ENCODE assay signal across 8 mouse cellular contexts in the genomic region with DNA sequence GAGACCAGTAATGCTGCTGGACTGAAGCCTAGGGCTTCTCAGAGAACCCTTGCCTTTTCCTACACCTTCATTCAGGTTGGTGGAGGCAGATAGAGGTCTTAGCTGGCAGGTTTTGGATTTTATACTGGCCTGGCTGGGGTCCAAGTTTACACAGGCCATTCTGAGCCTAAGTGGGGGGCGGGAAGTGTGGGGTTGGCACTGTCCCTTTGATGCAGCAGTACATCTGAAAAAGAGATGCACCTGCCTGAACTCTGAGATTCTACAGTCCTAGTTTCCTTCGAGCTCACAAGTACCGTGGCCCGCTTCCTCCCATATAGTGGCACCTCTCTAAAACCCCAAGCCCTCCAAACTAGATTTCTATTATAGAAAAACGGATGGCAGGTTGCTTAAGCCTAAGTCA. TPM values are rescaled to one million over a fixed set of nuclear protein-coding genes. Genes with fewer than 3 reads are reported as not detected.
A peak's percentile ranks its signal among the peaks of the same experiment; 100 is the strongest.
DNase-seq lines count a peak whose midpoint lies in the region; ATAC-seq and TF ChIP-seq lines count a peak whose summit lies in the region.

No protein-coding gene starts in this region.

- no peak overlapping the region for H3K27ac ChIP-seq in lung, embryonic 15.5 days
- no peak overlapping the region for H3K27ac ChIP-seq in liver, embryonic 14.5 days

- ATAC-seq in lung, embryonic 15.5 days (ENCODE audit: borderline replicate concordance, extremely low read depth, low FRiP score, low TSS enrichment): no peak
- ATAC-seq in liver, embryonic 14.5 days (ENCODE audit: insufficient read depth): no peak

- no peak for TF ChIP-seq CTCF in liver, embryonic 14.5 days (IDR thresholded peaks at IDR 0.05; ENCODE audit: low read depth)

- H3K4me2 ChIP-seq in lung, embryonic 15.5 days: peak overlapping the region; percentile 90
- peak overlapping the region; percentile 76; the same call in 1 of the 2 replicates for H3K4me2 ChIP-seq in liver, embryonic 14.5 days (ENCODE audit: low read depth)

- H3K27me3 ChIP-seq in lung, embryonic 15.5 days: peaks cover 22% of the 10 kb centered on the region; the same call in 1 of the 2 replicates
- peaks cover 14% of the 10 kb centered on the region for H3K27me3 ChIP-seq in liver, embryonic 14.5 days (ENCODE audit: control insufficient read depth, insufficient read depth, low read length)

- TF ChIP-seq EP300 in liver, embryonic 14.5 days (IDR thresholded peaks at IDR 0.05; ENCODE audit: low read depth): no peak

- no peaks in the 10 kb centered on the region for H3K9me3 ChIP-seq in lung, embryonic 15.5 days
- no peaks in the 10 kb centered on the region for H3K9me3 ChIP-seq in liver, embryonic 14.5 days (ENCODE audit: control insufficient read depth, low read length)

- peaks cover 33% of the 10 kb centered on the region for H3K4me1 ChIP-seq in lung, embryonic 15.5 days
- peaks cover 0 to 6% of the 10 kb centered on the region in 2 experiments; a peak in 2 of 4 replicates for H3K4me1 ChIP-seq in liver, embryonic 14.5 days (replicated peaks; ENCODE audit: control insufficient read depth in 2 of 2, insufficient read depth in 2 of 2, low read length in 1 of 2)

- DNase-seq in adrenal gland, postnatal 14 days: peak; percentile 36
- DNase-seq in adrenal gland, postnatal 36 days: no peak
- no peak for DNase-seq in lung, postnatal 10 days
- DNase-seq in liver, embryonic 14.5 days (ENCODE audit: low read depth in 3 of 3, low spot score in 3 of 3): no peak
- peak; percentile 66 for DNase-seq in thymus, postnatal 10 days (ENCODE audit: low spot score in 2 of 2)
- DNase-seq in layer of hippocampus, adult 9-10 months (ENCODE audit: low spot score): no peak
- no peak for DNase-seq in urinary bladder, postnatal 25 days (ENCODE audit: low spot score)

- H3K9ac ChIP-seq in lung, embryonic 15.5 days: 0 out of 2 replicates have a peak overlapping the region, but pooled peaks have one; percentile 44
- no peak overlapping the region for H3K9ac ChIP-seq in liver, embryonic 14.5 days (replicated peaks)

- H3K4me3 ChIP-seq in lung, embryonic 15.5 days: peak overlapping the region; percentile 54; the same call in 1 of the 2 replicates
- H3K4me3 ChIP-seq in liver, embryonic 14.5 days (ENCODE audit: insufficient read depth in 1 of 2, low read depth in 2 of 2, low read length in 2 of 2): no peak overlapping the region

- H3K36me3 ChIP-seq in lung, embryonic 15.5 days: no peaks in the 10 kb centered on the region
- no peaks in the 10 kb centered on the region for H3K36me3 ChIP-seq in liver, embryonic 14.5 days (replicated peaks; ENCODE audit: control insufficient read depth, insufficient read depth, low read depth)

- 34% methylated on average over 5 of the region's 5 CpGs for WGBS in lung, embryonic 15.5 days
- 41% methylated on average over 5 of the region's 5 CpGs for WGBS in liver, embryonic 14.5 days (ENCODE audit: insufficient replicate concordance)

RNA-seq across cellular contexts. Expression of a gene that starts 1.4 kb away (rescaled TPM):
- 252 and 482 TPM in 2 replicates for total RNA-seq in adrenal gland, postnatal 14 days (2021)
- total RNA-seq in adrenal gland, postnatal 36 days (2021): 10 to 100 TPM; 74.9 to 83.1 TPM
- polyA plus RNA-seq in lung, embryonic 15.5 days (2015; fragmentation: Nextera tagmentation; extraction: Ambion mirVana): 48.0 and 51.8 TPM in 2 replicates
- polyA plus RNA-seq in liver, embryonic 14.5 days (2012; rRNA removed): 5.2 and 5.3 TPM in 2 replicates
- polyA plus RNA-seq in liver, embryonic 14.5 days (2014; fragmentation: Nextera tagmentation; extraction: Ambion mirVana): 5.5 and 5.8 TPM in 2 replicates

RNA-seq across cellular contexts. Expression of a gene that starts 35.4 kb away (rescaled TPM):
- total RNA-seq in adrenal gland, postnatal 14 days (2021): 4.9 and 5.1 TPM in 2 replicates
- total RNA-seq in adrenal gland, postnatal 36 days (2021): 1 to 10 TPM; 3.2 TPM
- polyA plus RNA-seq in lung, embryonic 15.5 days (2015; fragmentation: Nextera tagmentation; extraction: Ambion mirVana): 0.78 and 0.87 TPM in 2 replicates
- polyA plus RNA-seq in liver, embryonic 14.5 days (2012; rRNA removed): 0.01 and 0.02 TPM in 2 replicates
- not detected in 2 replicates for polyA plus RNA-seq in liver, embryonic 14.5 days (2014; fragmentation: Nextera tagmentation; extraction: Ambion mirVana)

RNA-seq across cellular contexts. Expression of a gene that starts 50.0 kb away (rescaled TPM):
- 29.7 and 31.8 TPM in 2 replicates for total RNA-seq in adrenal gland, postnatal 14 days (2021)
- total RNA-seq in adrenal gland, postnatal 36 days (2021): 10 to 100 TPM; 28.4 to 29.7 TPM
- polyA plus RNA-seq in lung, embryonic 15.5 days (2015; fragmentation: Nextera tagmentation; extraction: Ambion mirVana): 32.8 and 35.0 TPM in 2 replicates
- polyA plus RNA-seq in liver, embryonic 14.5 days (2012; rRNA removed): 6.8 and 11.6 TPM in 2 replicates
- polyA plus RNA-seq in liver, embryonic 14.5 days (2014; fragmentation: Nextera tagmentation; extraction: Ambion mirVana): 9.9 and 13.8 TPM in 2 replicates

RNA-seq across cellular contexts. Expression of a gene that starts 57.5 kb away (rescaled TPM):
- 5.0 and 10.4 TPM in 2 replicates for total RNA-seq in adrenal gland, postnatal 14 days (2021)
- 1 to 10 TPM; 6.0 to 7.0 TPM for total RNA-seq in adrenal gland, postnatal 36 days (2021)
- polyA plus RNA-seq in lung, embryonic 15.5 days (2015; fragmentation: Nextera tagmentation; extraction: Ambion mirVana): 45.6 and 46.2 TPM in 2 replicates
- 11.4 and 15.3 TPM in 2 replicates for polyA plus RNA-seq in liver, embryonic 14.5 days (2012; rRNA removed)
- 14.4 and 14.7 TPM in 2 replicates for polyA plus RNA-seq in liver, embryonic 14.5 days (2014; fragmentation: Nextera tagmentation; extraction: Ambion mirVana)

Comparison
In these comparisons a context has a peak if more than half of its experiments do, and no peak if none do; other contexts are left out.
1. DNase-seq: peak in adrenal gland, postnatal 14 days (single experiment) and thymus, postnatal 10 days (2 of 2); none in adrenal gland, postnatal 36 days (0 of 2), lung, postnatal 10 days (single experiment), liver, embryonic 14.5 days (0 of 3), layer of hippocampus, adult 9-10 months (single experiment) and urinary bladder, postnatal 25 days (single experiment).